Mouse (Mus musculus) embryonic stem cell, embryonic (primary cell): ENCODE measurements around the gene Parp16.

Experiments
- CTCF ChIA-PET, 4 experiments: fragments of 300-600 bp in 2 of 4; fragments of 350-600 bp in 2 of 4; sonication (Branson Sonifier 250); formaldehyde crosslinking; loops; one replicate each; lab custom pipeline; 2022; ENCODE audit warnings: inconsistent platforms in 2 of 4; lab: Charles Lee
- POLR2A ChIA-PET, 4 experiments: fragments of 300-600 bp in 2 of 4; fragments of 350-600 bp in 2 of 4; sonication (Branson Sonifier 250); formaldehyde crosslinking; loops; one replicate each; lab custom pipeline; 2022; ENCODE audit warnings: antibody characterized with exemption in 4 of 4, inconsistent platforms in 1 of 4; lab: Charles Lee

Gene Parp16

GRCm38 (mm10) chr9:65267742-65268515 is 72.8 kb downstream of the Parp16 start:
- CTCF ChIA-PET: interaction anchor here in 1 of 4 experiments (0.6 kb wide), 1 partner anchor 331 kb away, joined by 3 read pairs; no protein-coding TSS in a partner anchor
- POLR2A ChIA-PET: interaction anchor here in 3 of 4 experiments (0.5 to 1.2 kb wide), 4 partner anchors 17 to 1096 kb away, joined by 3 to 4 read pairs (median 3); no protein-coding TSS in a partner anchor

- ChIA-PET POLR2A (interaction anchor here (0.5 to 3.6 kb wide), 7 partner anchors 15 to 703 kb away, joined by 3 to 10 read pairs (median 3); no protein-coding TSS in a partner anchor), CTCF (interaction anchor here in 2 of 4 experiments (0.6 to 1.2 kb wide), 2 partner anchors 40 to 498 kb away, joined by 3 to 4 read pairs; no protein-coding TSS in a partner anchor)
Observed at GRCm38 (mm10) chr9:65273048-65273809, 78.1 kb downstream of the Parp16 start.

GRCm38 (mm10) chr9:65273873-65274272 is 78.7 kb downstream of the Parp16 start:
- CTCF ChIA-PET: interaction anchor here in 2 of 4 experiments (0.6 to 1.4 kb wide), 2 partner anchors 77 to 497 kb away, joined by 3 to 4 read pairs; no protein-coding TSS in a partner anchor
- POLR2A ChIA-PET: interaction anchor here (0.6 to 3.6 kb wide), 6 partner anchors 14 to 704 kb away, joined by 3 to 10 read pairs (median 4); no protein-coding TSS in a partner anchor

- ChIA-PET POLR2A (interaction anchor here (0.9 to 3.6 kb wide), 11 partner anchors 10 to 85 kb away, joined by 3 to 13 read pairs (median 4); partner anchors contain the start of gene Cilp (in 1 of the 4)), CTCF (interaction anchor here in 3 of 4 experiments (0.6 to 1.4 kb wide), 9 partner anchors 12 to 760 kb away, joined by 3 to 6 read pairs (median 3); no protein-coding TSS in a partner anchor)
Observed at GRCm38 (mm10) chr9:65274851-65275250, 79.7 kb downstream of the Parp16 start.

- CTCF ChIA-PET: interaction anchor here in 3 of 4 experiments (0.5 to 0.9 kb wide), 7 partner anchors 50 to 761 kb away, joined by 3 to 6 read pairs (median 4); no protein-coding TSS in a partner anchor
- POLR2A ChIA-PET: interaction anchor here (0.6 to 3.6 kb wide), 12 partner anchors 10 to 195 kb away, joined by 3 to 13 read pairs (median 4); partner anchors contain the start of gene Cilp (in 1 of the 4)
Observed at GRCm38 (mm10) chr9:65275810-65276530, 80.8 kb downstream of the Parp16 start.

GRCm38 (mm10) chr9:65281536-65282151 is 86.5 kb downstream of the Parp16 start:
- ChIA-PET CTCF (interaction anchor here (0.6 to 1.7 kb wide), 8 partner anchors 11 to 396 kb away, joined by 3 to 5 read pairs (median 3); no protein-coding TSS in a partner anchor), POLR2A (interaction anchor here in 3 of 4 experiments (0.7 to 5.1 kb wide), 6 partner anchors 67 to 154 kb away, joined by 3 to 39 read pairs (median 11); partner anchors contain the start of genes Parp16 (in 2 of the 3) and Mtfmt (in 1 of the 3))

GRCm38 (mm10) chr9:65283301-65283700 is 88.1 kb downstream of the Parp16 start:
- POLR2A ChIA-PET: interaction anchor here in 3 of 4 experiments (1.6 to 5.1 kb wide), 6 partner anchors 22 to 87 kb away, joined by 4 to 39 read pairs (median 12); partner anchors contain the start of gene Parp16 (in 2 of the 3)
- CTCF ChIA-PET: interaction anchor here in 1 of 4 experiments (0.8 to 1.8 kb wide), 2 partner anchors 57 to 146 kb away, joined by 3 to 6 read pairs; no protein-coding TSS in a partner anchor

- POLR2A ChIA-PET: interaction anchor here in 2 of 4 experiments (0.5 to 1.1 kb wide), 4 partner anchors 15 to 92 kb away, joined by 3 to 13 read pairs (median 3); no protein-coding TSS in a partner anchor
- CTCF ChIA-PET: interaction anchor here in 3 of 4 experiments (0.6 to 0.7 kb wide), 4 partner anchors 22 to 610 kb away, joined by 3 to 8 read pairs (median 4); no protein-coding TSS in a partner anchor
Observed at GRCm38 (mm10) chr9:65288252-65288651, 93.1 kb downstream of the Parp16 start.
